Mouse (Mus musculus) neural tube, embryonic 12.5 days (tissue): ENCODE measurements around the gene Fads3. TPM values are rescaled to one million over a fixed set of nuclear protein-coding genes. Genes with fewer than 3 reads are reported as not detected.
A peak's percentile ranks its signal among the peaks of the same experiment; 100 is the strongest.

Experiments used
- ATAC-seq: fragments of 200-750 bp; cut with Nextera tagmentation; 2 replicates; pipeline ENCODE4 v1.8.0; 2017; ENCODE audit warnings: low read depth, mild to moderate bottlenecking, moderate TSS enrichment, moderate library complexity; ENCODE audit not compliant: low FRiP score
- H3K27ac ChIP-seq: fragments of 300-500 bp; sonication (generic); 2 replicates; pipeline ENCODE4 v1.5.1; 2016
- H3K27me3 ChIP-seq: fragments of 300-500 bp; sonication (generic); replicated peaks from 2 replicates; pipeline ENCODE4 v1.6.1; 2016; ENCODE audit warnings: mild to moderate bottlenecking
- H3K36me3 ChIP-seq: fragments of 300-500 bp; sonication (generic); 2 replicates; pipeline ENCODE4 v1.6.1; 2016; ENCODE audit warnings: mild to moderate bottlenecking
- H3K4me1 ChIP-seq: fragments of 300-500 bp; sonication (generic); 2 replicates; pipeline ENCODE4 v1.6.1; 2016
- H3K4me2 ChIP-seq: fragments of 300-500 bp; sonication (generic); replicated peaks from 2 replicates; pipeline ENCODE4 v1.6.1; 2016; ENCODE audit warnings: mild to moderate bottlenecking
- H3K4me3 ChIP-seq: fragments of 300-500 bp; sonication (generic); 2 replicates; pipeline ENCODE4 v1.5.1; 2016
- H3K9ac ChIP-seq: fragments of 300-500 bp; sonication (generic); 2 replicates; pipeline ENCODE4 v1.6.1; 2016; ENCODE audit warnings: mild to moderate bottlenecking
- H3K9me3 ChIP-seq: fragments of 300-500 bp; sonication (generic); 2 replicates; pipeline ENCODE4 v1.6.1; 2016; ENCODE audit warnings: mild to moderate bottlenecking
- WGBS: fragments of 180-500 bp; shearing (Covaris S2); methylation state at CpG from one replicate; pipeline ENCODE4 v1.1.7; 2016; 5-methylcytosine and 5-hydroxymethylcytosine counted together
- polyA plus RNA-seq: library from polyadenylated mRNA; unstranded; fragments of >200 nt; fragmentation: Nextera tagmentation; extraction: Ambion mirVana; gene quantifications from 2 replicates; pipeline ENCODE4 v1.2.1, GENCODE M21; 2016

Fads3 gene
- polyA plus RNA-seq, 1 experiment from 2014 or later, result 13.3 TPM

DNA sequence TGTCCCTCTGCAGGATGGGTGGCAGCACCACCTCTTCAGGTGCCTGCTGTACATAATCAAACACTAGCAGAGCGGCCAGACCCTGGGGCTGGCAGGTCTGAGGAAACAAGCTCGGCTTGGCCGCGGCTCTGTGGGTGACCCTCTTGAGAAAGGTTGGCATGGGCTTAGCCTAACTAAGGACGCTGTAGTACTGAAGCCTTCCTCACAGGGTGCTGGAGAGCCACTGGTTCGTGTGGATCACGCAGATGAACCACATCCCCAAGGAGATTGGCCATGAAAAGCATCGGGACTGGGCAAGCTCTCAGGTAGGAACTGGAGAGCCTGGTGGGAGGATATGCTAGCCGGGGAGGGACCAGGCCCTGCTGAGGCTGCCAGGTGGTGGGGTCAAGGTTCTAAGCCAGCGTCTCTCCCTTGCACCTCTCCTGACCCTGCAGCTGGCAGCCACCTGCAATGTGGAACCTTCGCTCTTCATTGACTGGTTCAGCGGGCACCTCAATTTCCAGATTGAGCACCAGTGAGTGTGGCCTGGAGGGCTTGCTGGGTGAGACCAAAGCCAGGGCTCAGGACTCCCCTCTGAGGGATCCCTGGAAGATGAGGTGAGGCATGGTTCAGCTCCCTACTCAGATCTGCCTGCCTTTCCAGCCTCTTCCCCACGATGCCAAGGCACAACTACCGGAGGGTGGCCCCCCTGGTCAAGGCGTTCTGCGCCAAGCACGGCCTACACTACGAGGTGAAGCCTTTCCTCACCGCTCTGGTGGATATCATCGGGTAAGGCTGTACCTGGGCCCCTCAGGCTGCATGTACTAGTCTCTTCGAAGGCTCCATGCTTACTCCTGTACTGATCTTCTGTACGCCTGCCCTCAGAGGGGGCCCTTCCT, 14.7 kb downstream of the Fads3 start:
- no peak overlapping the region for H3K4me3 ChIP-seq
- no peak overlapping the region for H3K4me2 ChIP-seq
- ATAC-seq, result no peak
- H3K9ac ChIP-seq, result no peak overlapping the region
- no peaks in the 10 kb centered on the region for H3K27me3 ChIP-seq
- peaks cover 4% of the 10 kb centered on the region; the same call in 1 of the 2 replicates for H3K4me1 ChIP-seq
- WGBS, result 86% methylated on average over 22 of the region's 22 CpGs
- peaks cover 3% of the 10 kb centered on the region; the same call in 1 of the 2 replicates for H3K36me3 ChIP-seq
- no peaks in the 10 kb centered on the region for H3K9me3 ChIP-seq
- H3K27ac ChIP-seq, result no peak overlapping the region

DNA sequence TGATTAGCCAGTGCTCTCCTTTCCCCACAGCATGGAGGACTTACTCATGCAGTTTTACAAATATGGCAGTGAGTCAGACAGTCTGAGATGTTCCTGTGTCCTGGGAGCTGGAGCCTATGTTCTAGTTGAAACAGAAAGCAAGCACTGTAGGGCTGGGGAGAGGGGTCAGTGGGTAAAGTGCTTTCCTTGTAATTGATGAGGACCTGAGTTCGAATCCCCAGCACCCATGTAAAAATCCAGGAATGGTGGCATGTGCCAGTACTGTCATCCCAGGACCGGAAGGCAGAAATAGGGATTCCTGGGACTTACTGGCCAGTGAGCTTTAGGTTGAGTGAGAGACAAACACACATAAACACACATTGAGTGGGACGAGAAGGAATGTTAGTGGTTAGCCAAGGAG, 15.3 kb downstream of the Fads3 start:
- no peaks in the 10 kb centered on the region for H3K27me3 ChIP-seq
- H3K4me1 ChIP-seq, result peaks cover 7% of the 10 kb centered on the region; the same call in 1 of the 2 replicates
- 95% methylated on average over 3 of the region's 3 CpGs for WGBS
- ATAC-seq, result no peak
- no peak overlapping the region for H3K4me2 ChIP-seq
- H3K27ac ChIP-seq, result no peak overlapping the region
- H3K4me3 ChIP-seq, result no peak overlapping the region
- H3K36me3 ChIP-seq, result peaks cover 9% of the 10 kb centered on the region
- no peaks in the 10 kb centered on the region for H3K9me3 ChIP-seq
- no peak overlapping the region for H3K9ac ChIP-seq

DNA sequence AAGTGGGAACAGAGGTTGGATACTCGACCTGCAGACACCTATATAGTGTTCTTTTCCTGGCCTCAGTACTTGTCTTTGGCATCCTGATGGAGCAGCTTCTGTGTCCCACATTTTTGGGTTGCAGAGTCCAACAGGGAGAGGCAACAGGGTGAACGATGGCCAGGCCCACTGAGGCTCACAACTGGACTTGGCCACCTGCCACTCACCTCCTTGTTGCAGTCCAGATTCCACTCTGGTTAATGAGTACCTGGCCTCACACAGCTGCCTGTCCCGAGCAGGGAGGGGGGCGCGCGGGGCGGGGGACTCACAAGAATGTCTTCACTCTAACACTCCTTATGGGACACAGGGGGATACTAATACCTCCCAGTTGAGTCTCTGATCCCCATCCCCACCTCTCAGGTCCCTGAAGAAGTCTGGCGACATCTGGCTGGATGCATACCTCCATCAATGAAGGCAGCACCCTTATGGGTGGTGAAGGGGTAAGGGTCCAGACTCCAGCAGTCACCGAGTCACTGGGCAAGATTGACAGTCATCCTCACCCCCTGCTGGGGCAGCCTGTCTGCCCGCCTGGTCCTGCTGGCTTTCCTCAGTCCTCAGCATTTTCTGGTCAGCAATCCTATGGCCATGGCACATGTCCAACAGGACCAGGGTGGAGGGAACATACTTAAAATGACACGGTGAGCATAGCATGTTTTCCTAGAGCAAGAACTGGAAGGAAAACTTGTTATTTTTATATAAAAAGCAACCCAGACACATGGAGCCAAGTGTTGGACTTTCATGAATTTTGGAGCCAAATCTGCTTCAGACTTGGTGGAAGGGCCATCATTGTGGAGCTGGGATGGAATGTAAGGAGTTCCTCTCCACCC, 16.4 kb downstream of the Fads3 start:
- Histone ChIP-seq H3K9ac (no peak overlapping the region), H3K4me3 (no peak overlapping the region), H3K36me3 (peaks cover 19% of the 10 kb centered on the region), H3K27ac (no peak overlapping the region), H3K4me1 (peaks cover 7% of the 10 kb centered on the region; the same call in 1 of the 2 replicates), H3K4me2 (no peak overlapping the region), H3K9me3 (no peaks in the 10 kb centered on the region), H3K27me3 (no peaks in the 10 kb centered on the region)
- no peak for ATAC-seq
- WGBS, result 74% methylated on average over 11 of the region's 11 CpGs

DNA sequence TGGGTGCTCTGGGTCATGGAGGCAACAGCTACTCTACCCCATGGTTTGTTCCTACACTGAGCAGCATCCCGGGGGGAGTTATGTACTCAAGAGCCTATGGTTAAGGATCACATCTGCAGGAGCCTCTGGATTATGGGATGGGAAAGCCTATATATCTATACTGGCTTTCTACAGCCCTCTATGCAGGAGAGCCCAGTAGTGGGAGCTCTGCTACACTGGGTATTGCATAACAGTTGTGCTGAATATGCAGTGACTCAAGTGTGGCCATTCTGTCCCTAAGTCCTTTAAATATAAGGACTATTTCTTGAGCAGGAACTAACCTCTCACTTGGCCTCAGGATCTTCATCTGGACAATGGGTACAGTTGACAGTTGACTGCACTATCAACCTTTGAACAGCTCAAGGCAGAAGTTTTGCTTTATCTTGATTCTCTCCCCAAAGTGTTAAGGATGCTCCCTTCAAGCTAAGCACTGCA, 17.0 kb downstream of the Fads3 start:
- Histone ChIP-seq H3K4me1 (peaks cover 7% of the 10 kb centered on the region; the same call in 1 of the 2 replicates), H3K4me2 (no peak overlapping the region), H3K27ac (no peak overlapping the region), H3K9me3 (no peaks in the 10 kb centered on the region), H3K4me3 (no peak overlapping the region), H3K36me3 (peaks cover 25% of the 10 kb centered on the region), H3K27me3 (no peaks in the 10 kb centered on the region), H3K9ac (no peak overlapping the region)
- no peak for ATAC-seq
- 96% methylated on average over 1 of the region's 1 CpGs for WGBS

DNA sequence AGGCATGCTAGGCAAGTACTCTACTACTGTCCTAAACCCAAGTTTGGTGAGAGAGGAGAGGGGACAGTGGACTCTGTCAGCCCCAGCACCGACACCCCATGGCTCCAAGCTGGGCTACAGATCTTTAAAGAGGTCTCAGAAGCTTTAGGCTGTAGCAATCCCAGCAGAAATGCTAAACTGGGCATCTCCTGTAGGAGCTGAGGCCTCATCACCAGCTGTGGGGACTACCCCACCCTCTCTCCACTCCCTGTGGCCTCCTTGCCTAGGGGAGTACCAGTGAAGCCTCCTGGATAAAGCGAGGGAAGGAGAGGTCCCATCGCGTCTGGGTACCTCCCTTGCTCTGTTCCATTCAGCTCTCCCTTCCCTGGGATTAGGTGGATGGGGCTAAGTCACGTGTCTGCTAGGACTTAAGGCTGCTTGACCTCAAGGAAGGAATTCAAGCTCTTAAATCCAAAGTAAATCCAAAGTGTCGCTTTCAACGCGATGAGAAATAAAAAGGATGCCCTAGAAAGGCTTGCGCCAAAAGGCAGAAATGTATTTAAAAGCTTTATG, 17.6 kb downstream of the Fads3 start:
- Histone ChIP-seq H3K9ac (no peak overlapping the region), H3K4me2 (no peak overlapping the region), H3K27me3 (no peaks in the 10 kb centered on the region), H3K4me1 (peaks cover 7% of the 10 kb centered on the region; the same call in 1 of the 2 replicates), H3K27ac (no peak overlapping the region), H3K4me3 (no peak overlapping the region), H3K36me3 (peaks cover 31% of the 10 kb centered on the region), H3K9me3 (no peaks in the 10 kb centered on the region)
- no peak for ATAC-seq
- 73% methylated on average over 9 of the region's 9 CpGs for WGBS

DNA sequence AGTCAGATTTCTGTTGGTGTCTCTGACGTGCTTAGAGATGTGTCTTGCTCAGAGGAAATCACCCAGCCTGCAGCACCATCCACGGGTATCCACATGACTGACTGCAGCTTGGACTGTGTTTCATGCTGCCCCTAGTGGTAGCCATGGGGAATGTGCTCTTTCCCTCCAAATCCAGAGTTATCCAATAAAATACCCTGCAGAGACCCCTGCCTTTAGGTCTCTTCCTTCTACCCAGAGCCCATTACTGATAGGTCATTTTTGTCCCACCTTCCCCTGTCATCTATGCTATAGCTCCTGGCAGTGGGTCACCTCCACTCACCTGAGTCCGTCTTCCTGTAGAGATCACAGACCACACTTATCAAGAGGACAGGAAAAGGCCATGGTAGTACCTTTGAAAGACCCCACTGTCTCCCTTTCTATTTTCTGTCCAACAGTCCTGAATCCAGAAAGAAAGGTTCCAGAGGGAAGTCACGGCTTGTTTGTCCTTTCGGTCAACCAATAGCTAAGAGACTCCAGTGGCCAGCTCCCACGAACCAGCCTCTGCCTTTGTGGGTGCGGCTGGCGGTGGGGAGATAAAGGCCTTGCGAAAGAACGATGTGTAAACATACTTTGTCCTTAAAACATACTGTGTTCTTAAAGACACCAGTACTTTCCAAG, 18.7 kb downstream of the Fads3 start:
- no peak overlapping the region for H3K4me3 ChIP-seq

DNA sequence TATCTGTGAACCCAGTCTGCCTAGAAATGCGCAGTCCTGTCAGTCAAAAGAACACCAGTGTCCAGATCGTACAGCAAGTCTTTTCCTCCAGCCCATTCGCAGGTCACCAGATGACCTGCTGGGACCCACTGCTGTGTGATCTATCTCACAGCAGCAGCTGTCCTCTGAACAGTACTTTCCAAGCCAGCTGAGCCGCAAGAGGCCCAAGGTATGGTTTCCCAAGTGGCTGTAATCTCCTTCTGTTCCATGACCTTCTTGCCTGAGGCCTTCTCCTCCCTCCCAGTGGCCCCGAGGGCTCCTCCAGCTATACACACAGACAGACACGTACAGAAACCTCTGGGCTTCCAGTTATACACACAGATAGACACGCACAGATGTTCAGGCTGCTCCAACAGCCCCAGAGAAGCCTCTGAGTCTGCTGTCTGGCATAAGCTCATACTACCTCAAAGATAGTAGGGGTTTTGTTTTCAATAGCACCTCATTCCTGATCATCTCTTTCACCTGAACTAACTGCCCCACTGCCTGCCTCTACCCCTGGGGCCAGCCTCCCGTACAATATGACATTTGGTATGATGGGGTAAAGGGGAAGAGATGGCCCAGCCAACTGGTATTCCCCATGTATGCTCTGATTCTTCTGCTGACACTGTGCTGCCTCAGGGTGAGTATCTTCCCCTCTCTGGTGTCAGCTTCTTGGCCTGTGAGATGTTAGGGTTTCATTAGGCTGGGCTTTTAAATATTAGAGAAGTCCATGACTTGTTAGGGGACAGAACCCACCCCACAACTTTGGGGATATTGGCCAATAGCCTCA, 19.6 kb downstream of the Fads3 start:
- no peak overlapping the region for H3K9ac ChIP-seq
- 54% methylated on average over 8 of the region's 8 CpGs for WGBS
- no peaks in the 10 kb centered on the region for H3K9me3 ChIP-seq
- H3K4me2 ChIP-seq, result no peak overlapping the region
- no peak overlapping the region for H3K4me3 ChIP-seq
- H3K27me3 ChIP-seq, result no peaks in the 10 kb centered on the region
- peaks cover 7% of the 10 kb centered on the region; the same call in 1 of the 2 replicates for H3K4me1 ChIP-seq
- H3K36me3 ChIP-seq, result peaks cover 50% of the 10 kb centered on the region
- H3K27ac ChIP-seq, result no peak overlapping the region
- no peak for ATAC-seq

More for the DNA sequence above, 18.7 kb downstream of the Fads3 start:
- Histone ChIP-seq H3K4me1 (peaks cover 7% of the 10 kb centered on the region; the same call in 1 of the 2 replicates), H3K36me3 (peaks cover 40% of the 10 kb centered on the region), H3K9ac (no peak overlapping the region), H3K27ac (no peak overlapping the region), H3K4me2 (no peak overlapping the region), H3K9me3 (no peaks in the 10 kb centered on the region), H3K27me3 (no peaks in the 10 kb centered on the region)
- WGBS, result 60% methylated on average over 10 of the region's 10 CpGs
- ATAC-seq, result peak; percentile 45

DNA sequence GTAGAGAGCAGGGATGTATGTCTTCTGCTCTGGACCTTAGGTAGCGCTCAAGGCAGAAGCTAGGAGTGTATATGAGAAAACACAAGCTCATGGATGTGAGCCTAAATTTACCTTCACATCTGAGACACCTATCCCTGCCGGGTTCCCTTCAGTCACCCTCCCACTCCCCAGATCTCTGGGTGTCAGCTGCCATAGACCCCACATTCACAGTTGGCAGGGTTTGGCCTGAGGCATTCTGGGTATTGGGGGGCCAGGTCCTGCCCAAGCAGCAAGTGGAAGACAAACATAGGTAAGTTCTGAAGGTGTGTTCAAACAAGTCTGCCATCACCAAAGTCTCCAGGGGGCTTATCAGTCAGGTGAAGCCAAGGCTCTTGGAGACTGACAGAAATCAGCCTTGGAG, 20.3 kb downstream of the Fads3 start:
- Histone ChIP-seq H3K36me3 (peaks cover 56% of the 10 kb centered on the region), H3K27ac (no peak overlapping the region), H3K9me3 (no peaks in the 10 kb centered on the region), H3K4me2 (no peak overlapping the region), H3K4me1 (peaks cover 7% of the 10 kb centered on the region; the same call in 1 of the 2 replicates), H3K27me3 (no peaks in the 10 kb centered on the region), H3K9ac (no peak overlapping the region), H3K4me3 (no peak overlapping the region)
- WGBS, result 100% methylated on average over 2 of the region's 2 CpGs
- no peak for ATAC-seq

DNA sequence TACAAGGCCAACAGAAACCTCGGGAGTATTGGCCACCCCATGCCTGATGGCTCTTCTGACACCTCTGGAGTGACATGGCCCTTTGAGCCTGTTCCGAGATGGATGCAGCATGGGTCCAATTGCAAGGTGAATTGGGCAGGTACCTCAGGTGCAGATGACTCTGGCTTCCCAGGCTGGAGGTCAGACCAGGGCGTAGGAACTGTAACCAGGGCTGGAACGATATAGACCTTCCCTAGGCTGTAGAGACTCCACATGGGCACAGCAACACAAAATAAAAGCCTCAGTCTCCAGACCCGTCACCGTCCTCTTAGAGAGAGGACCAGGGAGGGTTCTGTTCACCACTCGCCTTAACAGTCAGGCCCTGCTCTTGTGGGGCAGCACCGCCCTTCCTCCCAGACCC, 20.9 kb downstream of the Fads3 start:
- H3K4me1 ChIP-seq, result peaks cover 7% of the 10 kb centered on the region; the same call in 1 of the 2 replicates
- H3K27me3 ChIP-seq, result no peaks in the 10 kb centered on the region
- H3K4me2 ChIP-seq, result no peak overlapping the region
- H3K9me3 ChIP-seq, result no peaks in the 10 kb centered on the region
- no peak overlapping the region for H3K9ac ChIP-seq
- no peak overlapping the region for H3K4me3 ChIP-seq
- no peak overlapping the region for H3K27ac ChIP-seq
- H3K36me3 ChIP-seq, result peaks cover 63% of the 10 kb centered on the region
- no peak for ATAC-seq
- 88% methylated on average over 8 of the region's 8 CpGs for WGBS

DNA sequence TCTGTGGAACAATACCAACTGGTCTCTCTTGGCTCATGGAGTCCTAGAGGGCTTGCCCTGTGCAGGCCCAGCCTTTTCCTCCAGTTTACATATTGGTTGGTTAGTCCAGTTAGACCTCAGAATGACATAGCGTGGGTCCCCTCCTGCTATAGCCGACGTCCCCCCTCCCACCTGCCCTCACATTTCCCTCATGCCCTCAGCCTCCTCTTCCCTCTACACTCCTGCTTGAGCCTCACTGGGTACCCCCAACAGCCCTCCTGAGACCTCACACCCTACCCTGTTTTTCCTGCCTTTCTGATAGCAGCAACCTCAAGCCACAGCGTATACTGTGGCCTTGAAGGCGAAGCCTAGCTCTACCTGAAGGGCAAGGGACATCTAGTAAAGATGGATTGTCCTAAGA, 21.5 kb downstream of the Fads3 start:
- WGBS, result 93% methylated on average over 5 of the region's 5 CpGs

More for the DNA sequence above, 21.5 kb downstream of the Fads3 start:
- ATAC-seq, result no peak
- peaks cover 7% of the 10 kb centered on the region; the same call in 1 of the 2 replicates for H3K4me1 ChIP-seq
- peaks cover 69% of the 10 kb centered on the region for H3K36me3 ChIP-seq
- H3K27ac ChIP-seq, result no peak overlapping the region
- no peak overlapping the region for H3K9ac ChIP-seq
- H3K27me3 ChIP-seq, result no peaks in the 10 kb centered on the region
- H3K4me2 ChIP-seq, result no peak overlapping the region
- no peak overlapping the region for H3K4me3 ChIP-seq
- no peaks in the 10 kb centered on the region for H3K9me3 ChIP-seq
